Mouse (Mus musculus) urinary bladder, postnatal 4 days (tissue): ENCODE results near the gene Cd44.

ENCODE experiments used
- DNase-seq, 2 experiments: peaks; one replicate each; pipeline ENCODE4 v3.0.0; 2021 to 2022; ENCODE audit warnings: low spot score in 2 of 2

Cd44 gene

GRCm38 (mm10) chr2:102913833-102914545, 12.5 kb upstream of the Cd44 start:
- no peak for DNase-seq

- no peak for DNase-seq
Measured at GRCm38 (mm10) chr2:102912951-102913350, 11.5 kb upstream of the Cd44 start.

- DNase-seq: no peak
Measured at GRCm38 (mm10) chr2:102912469-102912868, 11.0 kb upstream of the Cd44 start.

- no peak for DNase-seq
Measured at GRCm38 (mm10) chr2:102909403-102909802, 7.9 kb upstream of the Cd44 start.

- DNase-seq: no peak
Measured at GRCm38 (mm10) chr2:102905604-102906003, 4.1 kb upstream of the Cd44 start.

- no peak for DNase-seq
Measured at GRCm38 (mm10) chr2:102901828-102902223, 361 bp upstream of the Cd44 start.

- DNase-seq: no peak
Measured at GRCm38 (mm10) chr2:102900230-102900721, 1.2 kb downstream of the Cd44 start.

GRCm38 (mm10) chr2:102899238-102899637, 2.2 kb downstream of the Cd44 start:
- no peak for DNase-seq

- DNase-seq: no peak
Measured at GRCm38 (mm10) chr2:102898585-102898984, 2.9 kb downstream of the Cd44 start.

GRCm38 (mm10) chr2:102896154-102896553, 5.3 kb downstream of the Cd44 start:
- no peak for DNase-seq

GRCm38 (mm10) chr2:102895197-102895596, 6.3 kb downstream of the Cd44 start:
- no peak for DNase-seq

GRCm38 (mm10) chr2:102894785-102895184, 6.7 kb downstream of the Cd44 start:
- no peak for DNase-seq

- no peak for DNase-seq
Measured at GRCm38 (mm10) chr2:102888688-102889225, 12.7 kb downstream of the Cd44 start.

- DNase-seq: no peak
Measured at GRCm38 (mm10) chr2:102887137-102887536, 14.3 kb downstream of the Cd44 start.

GRCm38 (mm10) chr2:102886306-102886935, 15.0 kb downstream of the Cd44 start:
- DNase-seq: no peak

- no peak for DNase-seq
Measured at GRCm38 (mm10) chr2:102882597-102883272, 18.7 kb downstream of the Cd44 start.

GRCm38 (mm10) chr2:102882004-102882588, 19.4 kb downstream of the Cd44 start:
- peak in 1 of 2 experiments; percentile 33 for DNase-seq

GRCm38 (mm10) chr2:102878513-102878912, 23.0 kb downstream of the Cd44 start:
- no peak for DNase-seq

GRCm38 (mm10) chr2:102877463-102877862, 24.0 kb downstream of the Cd44 start:
- no peak for DNase-seq

- DNase-seq: no peak
Measured at GRCm38 (mm10) chr2:102876141-102876540, 25.3 kb downstream of the Cd44 start.

GRCm38 (mm10) chr2:102873848-102874247, 27.6 kb downstream of the Cd44 start:
- no peak for DNase-seq

- DNase-seq: no peak
Measured at GRCm38 (mm10) chr2:102873194-102873593, 28.3 kb downstream of the Cd44 start.
